Mouse (Mus musculus) cerebellum, adult 18-20 months (tissue): Measurements from ENCODE around the gene Shb.
"Not testable (repeated sequence)": the region's sequence is repeated elsewhere in the genome, so short reads cannot be mapped to it uniquely, and the experiment has no call there.

Source experiments
- DNase-seq, 2 experiments: peaks; one replicate each; pipeline ENCODE4 v3.0.0; 2021

The Shb gene

DNA sequence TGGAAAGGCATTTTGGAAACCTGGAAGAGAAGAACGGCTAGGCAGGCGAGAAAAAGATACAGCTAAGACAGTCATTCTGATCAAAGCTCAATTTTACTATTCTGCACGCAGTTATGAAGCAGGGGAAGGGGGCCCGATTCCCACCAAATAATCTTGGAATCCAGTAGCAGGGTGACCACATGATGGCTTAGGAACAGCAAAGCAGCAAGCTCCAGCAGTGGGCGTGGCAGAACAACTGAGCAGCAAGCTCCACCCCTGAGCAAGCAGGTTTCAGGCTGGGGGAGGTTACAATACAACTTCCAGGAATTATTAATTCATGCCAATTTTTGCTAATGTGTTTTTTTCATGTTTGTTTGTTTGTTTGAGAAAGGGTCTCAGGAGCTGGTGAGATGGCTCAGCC is 145.0 kb downstream of the Shb start:
- DNase-seq: not testable (repeated sequence)

DNA sequence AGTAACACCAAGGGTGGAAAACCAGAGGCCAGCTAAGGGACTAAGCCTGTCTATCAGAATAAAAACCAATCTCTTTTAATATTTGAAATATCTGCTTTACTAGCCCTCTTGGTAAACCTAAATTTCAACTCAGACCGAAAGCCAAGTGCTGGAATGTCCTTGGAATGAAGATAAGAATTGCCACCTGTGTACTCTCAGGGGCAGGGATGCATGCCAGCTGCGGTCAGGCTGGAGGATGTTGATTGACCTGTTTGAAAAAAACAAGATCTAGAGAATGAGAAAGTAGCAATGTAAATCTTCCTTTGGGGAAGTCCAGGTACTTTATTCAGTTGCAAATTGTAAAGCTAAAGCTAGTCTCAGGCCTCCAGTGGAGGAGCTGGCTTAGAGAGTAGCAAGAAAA is 150.1 kb downstream of the Shb start:
- not testable (repeated sequence) for DNase-seq

DNA sequence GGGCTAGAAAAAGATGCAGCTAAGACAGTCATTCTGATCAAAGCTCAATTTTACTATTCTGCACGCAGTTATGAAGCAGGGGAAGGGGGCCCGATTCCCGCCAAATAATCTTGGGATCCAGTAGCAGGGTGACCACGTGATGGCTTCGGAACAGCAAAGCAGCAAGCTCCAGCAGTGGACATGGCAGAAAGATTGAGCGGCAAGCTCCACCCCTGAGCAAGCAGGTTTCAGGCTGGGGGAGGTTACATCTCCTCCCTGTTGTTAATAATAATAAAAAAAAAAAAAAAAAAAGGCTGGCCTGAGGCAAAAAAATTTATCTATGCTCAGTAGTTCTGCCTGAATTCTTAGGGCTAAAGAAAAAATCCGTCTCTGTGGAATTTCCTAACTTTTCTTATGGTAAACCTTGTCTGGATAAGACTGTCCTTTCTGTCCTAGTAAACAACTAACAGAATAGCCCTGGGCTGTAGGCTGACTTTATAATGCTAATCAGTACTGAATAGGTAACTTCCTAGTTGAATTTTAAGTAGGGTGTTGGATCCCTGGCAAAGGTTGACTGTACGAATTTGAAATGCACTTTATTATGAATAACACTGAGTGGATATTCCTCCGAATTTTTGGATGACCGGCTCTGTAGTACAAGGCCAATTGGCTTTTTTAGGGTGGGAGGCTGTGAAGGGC is 151.2 kb downstream of the Shb start:
- DNase-seq: not testable (repeated sequence)

DNA sequence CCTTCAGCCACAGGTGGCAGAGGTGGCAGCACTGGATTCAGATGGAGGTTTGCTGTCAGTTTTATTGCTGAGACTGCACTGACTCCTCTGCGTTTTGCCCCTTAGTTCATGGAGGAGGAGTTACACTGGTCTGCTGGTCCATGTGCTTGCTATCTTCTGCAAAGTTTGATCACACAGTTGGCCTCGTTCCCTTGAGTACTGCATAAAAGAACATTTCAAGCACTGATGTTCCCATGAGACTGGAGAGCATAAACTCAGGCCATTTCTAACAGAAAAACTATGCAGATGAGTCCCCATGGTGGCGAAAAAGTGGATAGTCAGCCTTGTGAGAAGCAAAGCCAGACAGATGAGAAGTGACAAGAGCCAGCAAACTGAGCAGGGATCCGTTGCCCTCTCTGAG is 155.7 kb downstream of the Shb start:
- no peak for DNase-seq

DNA sequence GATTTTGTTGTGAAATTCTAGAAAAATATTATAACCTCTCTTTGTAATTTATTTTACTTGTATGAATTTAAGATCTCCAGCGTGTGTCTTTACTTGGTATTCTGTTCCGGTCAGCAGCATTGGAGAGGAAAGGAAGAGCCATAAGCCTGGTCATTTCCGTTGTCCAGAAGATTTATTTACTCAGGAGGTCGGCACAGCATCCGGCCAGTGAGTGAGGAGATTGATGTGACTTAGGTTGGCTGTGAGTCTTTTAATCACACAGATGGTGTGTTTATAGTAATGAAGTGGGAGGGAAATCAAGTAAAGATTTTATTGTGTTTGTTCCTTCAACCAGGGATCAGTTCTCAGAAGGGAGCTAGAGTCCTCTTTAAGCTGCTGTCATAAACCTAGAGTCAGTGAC is 157.4 kb downstream of the Shb start:
- DNase-seq: no peak
